Mouse (Mus musculus) kidney, embryonic 15.5 days (tissue): ENCODE results near the gene Panx2. TPM values are rescaled to one million over a fixed set of nuclear protein-coding genes. Genes with fewer than 3 reads are reported as not detected.

Experiments
- ATAC-seq: fragments of 200-750 bp; cut with Nextera tagmentation; replicated peaks from 2 replicates; pipeline ENCODE4 v1.8.0; 2017; ENCODE audit warnings: moderate TSS enrichment; ENCODE audit not compliant: low FRiP score
- H3K27ac ChIP-seq: fragments of 300-500 bp; sonication (generic); 2 replicates; pipeline ENCODE4 v1.5.1; 2015; ENCODE audit warnings: mild to moderate bottlenecking, inconsistent platforms
- H3K27me3 ChIP-seq: fragments of 300-500 bp; sonication (generic); 2 replicates; pipeline ENCODE4 v1.6.1; 2015; ENCODE audit warnings: inconsistent platforms
- H3K36me3 ChIP-seq: fragments of 300-500 bp; sonication (generic); 2 replicates; pipeline ENCODE4 v1.6.1; 2015; ENCODE audit warnings: inconsistent platforms
- H3K4me1 ChIP-seq: fragments of 300-500 bp; sonication (generic); 2 replicates; pipeline ENCODE4 v1.6.1; 2015; ENCODE audit warnings: inconsistent platforms
- H3K4me2 ChIP-seq: fragments of 300-500 bp; sonication (generic); 2 replicates; pipeline ENCODE4 v1.6.1; 2015; ENCODE audit warnings: moderate library complexity, mild to moderate bottlenecking, inconsistent platforms
- H3K4me3 ChIP-seq: fragments of 300-500 bp; sonication (generic); replicated peaks from 2 replicates; pipeline ENCODE4 v1.5.1; 2015; ENCODE audit warnings: mild to moderate bottlenecking, inconsistent platforms
- H3K9ac ChIP-seq: fragments of 300-500 bp; sonication (generic); 2 replicates; pipeline ENCODE4 v1.6.1; 2015; ENCODE audit warnings: mild to moderate bottlenecking, inconsistent platforms
- H3K9me3 ChIP-seq: fragments of 300-500 bp; sonication (generic); replicated peaks from 2 replicates; pipeline ENCODE4 v1.6.1; 2016; ENCODE audit warnings: inconsistent platforms
- WGBS: fragments of 180-500 bp; shearing (Covaris S2); methylation state at CpG from one replicate; pipeline ENCODE4 v1.1.7; 2015; ENCODE audit warnings: mixed read lengths; 5-methylcytosine and 5-hydroxymethylcytosine counted together
- polyA plus RNA-seq: library from polyadenylated mRNA; unstranded; fragments of >200 nt; fragmentation: Nextera tagmentation; extraction: Ambion mirVana; gene quantifications from 2 replicates; pipeline ENCODE4 v1.2.1, GENCODE M21; 2015

Panx2 gene
- polyA plus RNA-seq, 1 experiment from 2014 or later = 0.05 TPM

- Histone ChIP-seq H3K27ac (peak overlapping the region; percentile 91), H3K36me3 (peaks cover 15% of the 10 kb centered on the region), H3K9me3 (no peaks in the 10 kb centered on the region), H3K4me3 (peak overlapping the region; percentile 79), H3K9ac (peak overlapping the region; percentile 78), H3K4me1 (peaks cover 37% of the 10 kb centered on the region), H3K4me2 (peak overlapping the region; percentile 77), H3K27me3 (no peaks in the 10 kb centered on the region)
- under 1% methylated on average over 35 of the region's 39 CpGs for WGBS
- ATAC-seq = peak; percentile 27
These were observed 16.7 kb downstream of the Panx2 start for GRCm38 (mm10) chr15:89076156-89076731.

DNA sequence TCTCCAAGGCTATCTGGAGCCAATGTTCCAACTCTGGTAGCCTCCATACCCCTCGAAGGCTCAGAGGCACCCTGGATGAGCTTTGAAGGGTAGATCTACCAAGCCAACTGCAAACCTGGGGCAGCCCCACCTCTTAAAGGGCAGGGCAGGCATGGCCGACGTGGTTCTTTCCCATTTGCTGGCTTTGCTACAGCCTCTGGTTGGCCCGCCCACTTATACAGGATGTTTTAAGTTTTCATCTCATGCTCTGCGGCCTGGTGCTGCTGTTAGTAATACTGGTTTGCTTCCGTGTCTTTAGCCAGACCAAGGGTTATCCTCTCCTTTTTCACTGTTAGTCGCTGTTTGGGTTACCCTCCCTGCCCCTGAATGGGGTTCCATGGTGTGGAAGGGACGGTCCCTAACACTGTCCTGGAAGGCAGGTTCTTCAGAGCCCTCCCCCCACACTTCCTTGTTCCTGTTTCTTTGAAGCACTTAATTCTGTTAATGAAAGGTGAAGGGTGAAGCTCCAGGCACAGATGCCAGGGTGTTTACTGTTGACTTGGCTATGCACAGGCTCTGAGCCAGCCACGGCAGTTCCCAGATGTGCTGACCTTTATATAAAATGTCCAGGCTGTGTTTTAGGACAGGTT lies 18.8 kb downstream of the Panx2 start:
- no peak for ATAC-seq
- Histone ChIP-seq H3K9me3 (no peaks in the 10 kb centered on the region), H3K36me3 (peaks cover 36% of the 10 kb centered on the region), H3K4me2 (peak overlapping the region; percentile 77), H3K4me3 (peak overlapping the region; percentile 12; the same call in 1 of the 2 replicates), H3K4me1 (peaks cover 37% of the 10 kb centered on the region), H3K9ac (no peak overlapping the region), H3K27ac (peak overlapping the region; percentile 67), H3K27me3 (no peaks in the 10 kb centered on the region)
- 54% methylated on average over 9 of the region's 9 CpGs for WGBS

GRCm38 (mm10) chr15:89083906-89084305 lies 24.4 kb downstream of the Panx2 start:
- Histone ChIP-seq H3K27ac (no peak overlapping the region), H3K4me3 (no peak overlapping the region), H3K9me3 (no peaks in the 10 kb centered on the region), H3K27me3 (no peaks in the 10 kb centered on the region), H3K36me3 (peaks cover 77% of the 10 kb centered on the region), H3K9ac (no peak overlapping the region), H3K4me2 (no peak overlapping the region), H3K4me1 (peaks cover 7% of the 10 kb centered on the region)
- WGBS = 89% methylated on average over 1 of the region's 1 CpGs
- no peak for ATAC-seq

GRCm38 (mm10) chr15:89084826-89085225 lies 25.3 kb downstream of the Panx2 start:
- H3K27ac ChIP-seq = no peak overlapping the region
- no peak for ATAC-seq
- H3K4me3 ChIP-seq = no peak overlapping the region
- no peaks in the 10 kb centered on the region for H3K9me3 ChIP-seq
- H3K9ac ChIP-seq = no peak overlapping the region
- H3K36me3 ChIP-seq = peaks cover 75% of the 10 kb centered on the region
- H3K27me3 ChIP-seq = no peaks in the 10 kb centered on the region
- no peak overlapping the region for H3K4me2 ChIP-seq
- H3K4me1 ChIP-seq = peaks cover 11% of the 10 kb centered on the region
- WGBS = 85% methylated on average over 2 of the region's 2 CpGs

DNA sequence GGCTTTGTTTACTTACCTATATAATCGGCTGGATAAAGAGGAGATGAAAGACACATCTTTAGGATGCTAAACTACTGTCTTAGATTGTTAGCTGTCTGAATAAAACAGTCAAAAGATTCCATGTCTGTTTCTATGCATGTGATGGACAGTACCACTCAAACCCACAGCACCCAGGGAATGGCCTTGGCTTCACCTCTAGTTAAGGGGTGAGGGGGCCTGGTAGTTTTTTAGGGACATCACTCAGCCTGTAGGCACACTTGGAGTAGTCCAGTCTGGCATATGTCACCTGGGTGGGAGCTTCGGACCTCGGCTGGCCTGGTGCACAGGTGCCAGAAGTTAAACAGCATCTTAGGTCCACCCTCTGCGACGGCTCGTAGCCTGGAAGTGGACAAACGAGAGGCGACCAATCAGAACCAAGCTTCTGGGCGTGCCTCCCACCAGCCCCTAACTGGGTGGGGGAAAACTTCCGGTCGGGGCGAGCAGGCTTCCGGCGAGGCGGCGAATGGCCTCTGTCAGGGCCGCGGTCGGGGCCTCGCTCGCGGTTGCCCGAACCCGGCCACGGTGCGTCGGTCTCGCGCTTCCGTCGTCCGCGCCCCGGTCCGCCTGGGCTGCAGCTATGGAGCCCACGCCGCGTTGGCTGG lies 29.2 kb downstream of the Panx2 start, which contains the start of gene Selenoo:
TSS of gene Selenoo (plus strand) at position 478 of the 641 bp plus-strand sequence.
- peak within 1 kb of the TSS; percentile 65 for H3K4me3 ChIP-seq
- WGBS = 2% methylated on average over 38 of the region's 38 CpGs
- no peaks in the 10 kb centered on the region for H3K27me3 ChIP-seq
- H3K36me3 ChIP-seq = peaks cover 60% of the 10 kb centered on the region
- peak within 1 kb of the TSS; percentile 89 for H3K27ac ChIP-seq
- peak within 1 kb of the TSS; percentile 96 for H3K4me2 ChIP-seq
- H3K9ac ChIP-seq = peak within 1 kb of the TSS; percentile 81
- ATAC-seq = peak; percentile 94
- H3K9me3 ChIP-seq = no peaks in the 10 kb centered on the region
- H3K4me1 ChIP-seq = peaks cover 21% of the 10 kb centered on the region

- 3% methylated on average over 66 of the region's 68 CpGs for WGBS
- no peaks in the 10 kb centered on the region for H3K27me3 ChIP-seq
- ATAC-seq = peak; percentile 63
- peak overlapping the region; percentile 65 for H3K4me3 ChIP-seq
- peak overlapping the region; percentile 81 for H3K9ac ChIP-seq
- peak overlapping the region; percentile 96 for H3K4me2 ChIP-seq
- H3K27ac ChIP-seq = peak overlapping the region; percentile 89
- peaks cover 60% of the 10 kb centered on the region for H3K36me3 ChIP-seq
- H3K4me1 ChIP-seq = peaks cover 21% of the 10 kb centered on the region
- no peaks in the 10 kb centered on the region for H3K9me3 ChIP-seq
These were observed 29.9 kb downstream of the Panx2 start for GRCm38 (mm10) chr15:89089248-89090051.

DNA sequence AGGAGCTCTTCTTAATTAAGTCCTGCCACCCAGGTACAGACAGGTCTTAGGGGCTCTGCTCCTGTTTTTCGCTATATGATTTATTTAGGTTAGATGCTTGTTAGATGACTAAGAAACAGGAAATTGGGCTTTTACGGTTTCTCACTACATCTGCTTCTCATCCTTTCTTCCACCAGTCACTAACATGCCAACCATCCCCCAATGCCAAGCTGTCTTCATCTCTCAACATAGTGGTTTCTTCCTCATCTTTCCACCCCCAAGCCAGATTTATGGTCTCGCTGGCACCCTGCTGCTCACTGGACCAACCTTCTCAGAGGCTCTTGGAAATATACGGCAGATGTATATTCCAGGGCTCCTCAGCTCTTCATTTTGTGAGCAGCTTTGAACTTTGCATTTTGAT lies 31.1 kb downstream of the Panx2 start:
- Histone ChIP-seq H3K36me3 (peaks cover 60% of the 10 kb centered on the region), H3K9me3 (no peaks in the 10 kb centered on the region), H3K4me3 (no peak overlapping the region), H3K4me2 (peak overlapping the region; percentile 96; the same call in 1 of the 2 replicates), H3K9ac (no peak overlapping the region), H3K4me1 (peaks cover 21% of the 10 kb centered on the region), H3K27ac (no peak overlapping the region), H3K27me3 (no peaks in the 10 kb centered on the region)
- no peak for ATAC-seq
- WGBS = 78% methylated on average over 4 of the region's 4 CpGs

DNA sequence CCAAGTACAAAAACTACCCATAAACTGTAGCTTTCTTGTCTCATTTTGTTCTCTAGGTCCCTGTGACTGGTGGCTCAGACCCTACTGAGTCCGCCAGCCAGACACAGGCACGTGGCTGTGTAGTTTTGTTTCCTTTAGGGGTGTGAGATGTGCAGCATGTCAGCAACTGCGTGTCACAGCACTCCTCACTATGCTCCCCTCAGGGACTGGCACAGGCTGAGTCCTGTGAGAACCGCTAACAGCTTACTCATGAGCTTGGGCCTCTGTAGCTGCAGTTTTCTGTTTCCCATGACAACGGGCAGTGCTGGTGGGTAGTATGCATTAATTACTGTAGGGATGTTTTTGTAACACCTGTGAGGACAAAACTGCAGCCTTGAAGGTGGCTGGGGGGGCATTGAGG lies 32.6 kb downstream of the Panx2 start:
- ATAC-seq = no peak

DNA sequence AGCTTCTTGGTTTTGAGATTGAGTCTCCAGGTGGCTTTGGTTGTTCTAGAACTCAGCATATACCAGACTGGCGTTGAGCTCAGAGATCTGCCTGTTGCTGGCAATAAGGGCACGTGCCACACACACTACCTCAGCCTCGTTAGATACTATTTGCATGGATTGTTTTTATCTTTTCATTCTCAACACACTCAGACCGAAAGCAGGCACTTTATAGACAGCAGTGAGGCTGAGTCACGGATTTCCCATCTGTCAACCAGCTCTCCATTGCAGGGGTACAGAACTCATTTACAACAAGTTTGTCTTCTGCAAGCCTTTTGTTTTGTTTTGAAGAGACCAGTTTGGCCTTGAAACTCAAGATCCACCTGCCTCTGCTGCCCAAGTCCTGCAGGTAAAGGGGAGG lies 37.9 kb downstream of the Panx2 start:
- Histone ChIP-seq H3K9me3 (no peaks in the 10 kb centered on the region), H3K4me2 (no peak overlapping the region), H3K4me1 (no peaks in the 10 kb centered on the region), H3K27ac (no peak overlapping the region), H3K27me3 (no peaks in the 10 kb centered on the region), H3K36me3 (peaks cover 100% of the 10 kb centered on the region), H3K9ac (no peak overlapping the region), H3K4me3 (no peak overlapping the region)
- no peak for ATAC-seq
- WGBS = 90% methylated on average over 5 of the region's 5 CpGs

More for the DNA sequence above, 32.6 kb downstream of the Panx2 start:
- H3K4me2 ChIP-seq = no peak overlapping the region
- H3K36me3 ChIP-seq = peaks cover 60% of the 10 kb centered on the region
- H3K27ac ChIP-seq = no peak overlapping the region
- H3K4me1 ChIP-seq = peaks cover 21% of the 10 kb centered on the region
- no peaks in the 10 kb centered on the region for H3K9me3 ChIP-seq
- WGBS = 89% methylated on average over 5 of the region's 5 CpGs
- H3K27me3 ChIP-seq = no peaks in the 10 kb centered on the region
- no peak overlapping the region for H3K4me3 ChIP-seq
- no peak overlapping the region for H3K9ac ChIP-seq

DNA sequence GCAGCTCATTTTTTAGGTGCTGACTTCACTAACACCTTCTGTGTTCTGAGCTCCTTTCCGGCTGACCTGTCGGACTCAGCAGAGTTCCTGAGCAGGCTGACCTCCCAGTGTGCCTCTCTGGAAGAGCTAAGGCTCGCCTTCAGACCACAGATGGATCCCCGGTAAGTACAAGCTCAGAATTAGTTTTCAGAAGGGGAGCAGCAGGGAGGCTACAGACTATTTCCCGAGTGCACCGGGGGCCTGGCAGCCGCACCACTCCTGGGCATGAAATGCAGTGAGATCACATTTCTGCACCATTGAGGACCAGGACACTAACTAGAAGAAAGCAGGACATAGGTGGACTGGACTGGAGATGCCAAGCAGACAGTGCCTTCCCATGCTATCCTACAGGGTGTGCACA lies 39.1 kb downstream of the Panx2 start:
- no peak overlapping the region for H3K9ac ChIP-seq
- no peaks in the 10 kb centered on the region for H3K27me3 ChIP-seq
- no peak overlapping the region for H3K4me3 ChIP-seq
- 92% methylated on average over 7 of the region's 7 CpGs for WGBS
- ATAC-seq = no peak
- peaks cover 100% of the 10 kb centered on the region for H3K36me3 ChIP-seq
- H3K9me3 ChIP-seq = no peaks in the 10 kb centered on the region
- no peaks in the 10 kb centered on the region for H3K4me1 ChIP-seq
- no peak overlapping the region for H3K27ac ChIP-seq
- no peak overlapping the region for H3K4me2 ChIP-seq

GRCm38 (mm10) chr15:89100823-89101222 lies 41.3 kb downstream of the Panx2 start:
- no peaks in the 10 kb centered on the region for H3K4me1 ChIP-seq
- no peak overlapping the region for H3K9ac ChIP-seq
- H3K4me3 ChIP-seq = no peak overlapping the region
- WGBS = 88% methylated on average over 12 of the region's 12 CpGs
- no peaks in the 10 kb centered on the region for H3K27me3 ChIP-seq
- H3K27ac ChIP-seq = no peak overlapping the region
- no peak for ATAC-seq
- H3K4me2 ChIP-seq = no peak overlapping the region
- peaks cover 100% of the 10 kb centered on the region for H3K36me3 ChIP-seq
- no peaks in the 10 kb centered on the region for H3K9me3 ChIP-seq

DNA sequence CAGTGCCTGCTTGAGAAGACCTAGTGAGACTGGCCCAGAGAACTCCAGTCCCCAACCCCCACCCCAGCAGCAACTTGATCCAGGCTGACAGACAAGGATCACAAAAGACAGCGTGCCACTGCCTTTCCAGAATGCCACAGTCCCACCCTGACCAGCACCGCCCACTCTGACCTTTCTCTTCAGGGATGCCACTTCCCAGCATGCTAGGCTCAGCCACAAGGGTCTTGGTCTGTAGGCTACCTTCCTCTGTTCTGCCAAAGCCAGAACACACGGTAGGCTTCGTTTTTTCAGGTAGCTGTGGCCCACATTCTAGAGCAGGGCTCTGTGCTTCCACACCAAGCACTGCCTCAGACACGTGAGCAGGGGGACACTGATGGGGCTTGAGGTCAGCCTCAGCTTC lies 43.1 kb downstream of the Panx2 start:
- H3K4me1 ChIP-seq = no peaks in the 10 kb centered on the region
- H3K9ac ChIP-seq = no peak overlapping the region
- H3K4me3 ChIP-seq = no peak overlapping the region
- ATAC-seq = 0 out of 2 replicates have a peak, but pooled peaks have one; percentile 9
- H3K27me3 ChIP-seq = no peaks in the 10 kb centered on the region
- H3K27ac ChIP-seq = no peak overlapping the region
- 75% methylated on average over 5 of the region's 5 CpGs for WGBS
- no peak overlapping the region for H3K4me2 ChIP-seq
- peaks cover 100% of the 10 kb centered on the region for H3K36me3 ChIP-seq
- H3K9me3 ChIP-seq = no peaks in the 10 kb centered on the region
